Mouse (Mus musculus) lung, adult 18-20 months (tissue): ENCODE data around the gene Tmem63a.
A peak's percentile ranks its signal among the peaks of the same experiment; 100 is the strongest.

Source experiments
- DNase-seq, 2 experiments: peaks; one replicate each; pipeline ENCODE4 v3.0.0; 2022; ENCODE audit warnings: mixed read lengths in 2 of 2

The Tmem63a gene

DNA sequence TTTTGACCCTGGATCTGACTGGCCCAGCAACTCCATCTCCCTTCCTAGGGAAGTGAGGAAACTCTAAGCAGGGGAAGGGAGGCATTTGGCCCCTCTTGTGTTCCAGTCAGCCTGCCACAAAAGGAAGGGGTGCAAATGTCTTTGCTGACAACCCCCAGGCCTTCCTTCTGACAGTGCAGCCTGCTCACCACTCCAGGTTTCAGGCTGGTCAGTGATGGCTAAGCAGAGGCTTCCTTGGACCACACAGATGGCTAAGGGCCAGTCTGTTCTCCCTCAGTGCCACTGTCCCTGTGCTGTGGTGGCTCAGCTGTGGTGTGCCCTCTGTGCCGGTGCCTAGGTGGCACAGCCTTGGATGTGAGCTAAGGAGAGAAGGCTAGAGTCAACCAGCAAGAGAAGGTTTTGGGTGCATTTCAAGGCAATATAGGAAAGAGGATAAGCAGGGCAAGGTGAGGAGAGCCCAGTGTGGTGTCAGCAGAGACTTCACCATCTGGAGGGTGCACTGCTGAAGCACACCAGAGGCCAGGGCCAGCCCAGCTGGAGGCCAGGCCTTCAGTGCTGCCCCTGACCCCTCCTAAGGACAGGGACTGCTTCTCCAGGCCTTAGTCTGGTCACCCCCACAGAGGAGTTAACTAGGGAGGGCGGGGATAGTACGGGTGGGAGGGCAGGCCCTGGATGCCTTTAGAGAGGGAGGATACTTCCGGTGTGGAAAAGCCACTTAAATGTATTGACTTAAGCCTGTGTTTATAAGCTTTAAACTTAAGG is 68.2 kb downstream of the Tmem63a start:
- no peak for DNase-seq

GRCm38 (mm10) chr1:181011601-181012000 is 69.5 kb downstream of the Tmem63a start:
- no peak for DNase-seq

- no peak for DNase-seq
Measured at GRCm38 (mm10) chr1:181012416-181012815, 70.3 kb downstream of the Tmem63a start.

GRCm38 (mm10) chr1:181013446-181013845 is 71.3 kb downstream of the Tmem63a start:
- DNase-seq: no peak

DNA sequence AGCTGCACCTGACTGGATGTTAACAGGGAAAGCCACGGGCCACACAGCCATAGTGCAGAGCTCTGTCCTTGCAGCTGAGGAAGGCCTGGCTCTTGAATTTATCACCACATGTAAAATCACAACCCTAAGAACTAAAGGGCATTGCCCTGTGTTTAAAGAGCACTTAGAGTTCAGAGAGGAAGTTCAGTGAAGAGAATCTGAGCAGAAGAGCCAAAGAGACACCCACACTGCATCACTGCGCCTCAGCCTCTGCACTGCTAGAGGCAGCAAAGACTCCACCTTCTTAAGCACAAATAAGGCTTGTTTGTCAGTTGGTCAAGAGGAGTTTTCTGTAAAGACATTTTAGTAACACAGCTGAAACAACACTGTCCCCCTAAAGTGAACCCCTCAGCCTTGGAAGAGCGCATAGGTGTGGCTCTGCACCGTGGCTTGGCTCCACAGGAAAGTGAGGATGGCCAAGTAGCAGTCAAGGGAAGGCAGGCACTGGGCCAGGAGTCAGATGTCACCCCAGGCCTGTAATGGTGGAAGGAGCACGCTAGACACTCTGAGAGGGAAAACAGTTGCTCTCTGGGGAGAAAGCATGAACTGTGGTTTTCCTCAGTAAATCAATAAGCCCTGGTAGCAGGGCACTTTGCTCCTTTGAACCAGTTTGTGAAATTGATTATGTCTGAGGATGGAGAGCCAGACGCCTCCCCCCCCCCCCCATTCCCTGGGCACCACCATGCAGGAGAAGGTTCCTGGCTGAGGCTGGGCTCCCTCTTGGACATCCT is 72.8 kb downstream of the Tmem63a start:
- peak; percentile 67 to 69 for DNase-seq

DNA sequence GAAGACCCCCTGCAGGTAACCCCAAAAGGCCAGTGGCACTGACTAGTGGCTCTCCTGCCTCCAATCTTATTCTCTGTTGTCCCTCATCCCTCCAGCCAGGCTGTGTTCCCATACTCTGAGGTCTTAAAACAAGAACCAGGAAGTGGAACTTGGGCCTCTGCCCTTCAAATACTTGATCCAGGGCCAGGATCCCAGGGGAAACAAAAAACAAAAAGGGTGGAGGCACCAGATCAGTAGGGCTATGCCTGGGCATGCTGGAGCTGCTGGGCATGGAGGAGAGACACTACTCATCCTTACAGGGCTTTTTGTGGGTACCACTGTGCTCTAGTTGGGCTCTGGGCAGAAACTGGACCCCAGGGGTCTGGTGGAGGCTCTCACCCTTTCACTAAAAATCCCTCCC is 73.4 kb downstream of the Tmem63a start:
- peak; percentile 92 to 94 for DNase-seq

DNA sequence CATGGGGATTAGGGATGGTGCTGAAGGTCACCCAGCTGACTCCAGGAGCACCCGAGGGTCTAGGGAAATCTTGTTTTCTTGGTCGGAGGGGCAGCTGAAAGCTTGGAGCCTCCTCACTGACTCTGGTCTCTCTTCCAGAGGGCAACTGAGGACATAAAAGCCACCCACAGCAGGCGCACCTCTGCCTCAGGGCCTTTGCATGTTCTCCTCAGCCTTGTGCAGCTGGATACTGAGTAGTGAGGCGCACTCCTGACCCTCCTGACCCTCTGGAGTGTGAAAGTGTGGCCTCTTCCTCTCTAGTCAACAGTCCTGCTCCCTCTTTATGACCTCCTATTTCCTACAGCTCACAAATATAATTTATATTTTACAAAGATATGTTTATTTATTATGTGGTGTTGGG is 73.9 kb downstream of the Tmem63a start:
- no peak for DNase-seq

GRCm38 (mm10) chr1:181016532-181017131 is 74.5 kb downstream of the Tmem63a start:
- peak; percentile 91 to 94 for DNase-seq

- peak; percentile 90 to 94 for DNase-seq
Measured at GRCm38 (mm10) chr1:181017212-181017711, 75.1 kb downstream of the Tmem63a start.

DNA sequence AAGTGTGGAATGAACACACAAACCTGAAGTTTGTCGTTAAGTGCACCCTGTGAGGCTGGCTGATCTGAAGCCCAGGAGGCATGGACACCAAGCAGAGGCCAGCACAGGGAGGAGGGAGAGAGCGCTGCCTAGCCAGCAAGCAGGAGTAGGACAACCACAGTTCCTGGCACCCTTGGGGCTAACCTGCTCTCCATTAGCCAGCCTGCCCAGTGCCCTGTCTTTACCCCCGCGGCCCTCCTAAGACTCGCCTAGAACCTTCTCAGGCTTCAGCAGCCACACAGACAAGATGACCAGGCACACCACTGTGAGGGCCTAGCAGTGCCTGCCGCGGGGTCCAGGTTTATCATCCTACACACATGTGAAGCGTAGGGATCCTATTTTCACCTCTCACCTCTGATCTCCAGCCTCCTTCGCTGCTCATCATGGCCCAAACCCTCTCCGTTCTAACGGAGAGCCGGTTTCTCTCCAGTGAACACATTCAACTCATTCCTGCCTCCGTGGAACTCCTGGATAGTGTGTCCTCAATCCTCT is 75.8 kb downstream of the Tmem63a start:
- DNase-seq: no peak

DNA sequence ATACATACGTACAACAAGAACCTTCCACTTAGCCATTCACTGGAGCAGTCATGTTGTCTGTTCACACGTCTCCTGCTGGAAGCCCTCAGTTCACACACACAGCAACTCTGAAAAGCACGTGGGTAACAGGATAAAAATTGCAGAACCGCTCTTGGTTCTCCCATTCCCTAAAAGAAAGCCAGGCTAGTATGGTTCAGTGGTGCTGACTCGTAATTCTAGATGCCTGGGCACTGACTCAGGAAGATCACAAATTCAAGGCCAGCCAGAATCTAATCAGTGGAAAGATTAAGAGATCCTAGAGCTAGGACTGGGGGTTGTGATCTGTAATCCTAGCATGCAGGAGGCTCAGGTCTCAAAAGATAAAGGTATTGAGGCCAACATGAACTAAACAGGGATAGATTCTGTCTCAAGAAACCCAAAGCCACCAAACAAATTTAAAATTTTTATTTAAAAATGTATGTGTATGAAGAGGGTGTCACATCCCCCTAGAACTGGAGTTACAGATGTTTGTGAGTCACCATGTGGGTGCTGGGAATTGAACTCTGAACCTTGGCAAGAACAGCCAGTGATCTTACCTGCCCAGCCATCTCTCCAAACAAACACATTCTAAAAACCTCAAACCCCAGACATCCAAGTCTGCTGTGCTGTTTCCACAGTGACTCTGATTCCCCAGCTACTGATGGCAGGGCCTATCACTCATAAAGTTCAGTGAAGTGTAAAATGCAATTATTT is 78.8 kb downstream of the Tmem63a start, which contains the start of gene Ephx1:
Gene Ephx1, minus strand, starts transcription at position 149 of the 732 bp plus-strand sequence.
- DNase-seq: no peak

DNA sequence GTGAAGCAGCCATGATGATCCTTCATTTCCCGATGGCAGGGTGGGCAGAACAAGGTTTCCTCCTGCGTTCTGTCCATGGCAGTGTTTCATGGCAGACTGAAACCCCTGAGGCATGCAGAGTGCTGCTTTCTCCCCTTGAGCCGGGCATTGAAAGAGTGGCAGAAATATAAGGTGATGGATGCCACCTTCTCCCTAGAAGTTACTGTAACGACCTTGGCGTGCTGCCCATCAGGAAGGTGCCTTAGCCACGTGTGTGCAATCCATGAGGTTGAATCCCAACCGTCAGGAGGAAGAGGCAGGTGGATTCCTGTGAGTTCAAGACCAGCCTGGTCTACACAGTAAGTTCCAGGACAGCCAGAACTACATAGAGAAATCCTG is 79.3 kb downstream of the Tmem63a start:
- no peak for DNase-seq

- peak; percentile 63 to 83 for DNase-seq
Measured at GRCm38 (mm10) chr1:181022265-181022664, 80.1 kb downstream of the Tmem63a start.
